Mouse (Mus musculus) cerebral cortex, adult 2 months (tissue): ENCODE results near the gene Ccdc188.

Experiments
- WGBS: fragments of 180-500 bp; shearing (Covaris S2); methylation state at CpG from one replicate; pipeline ENCODE4 v1.1.7; 2018; 5-methylcytosine and 5-hydroxymethylcytosine counted together

Gene Ccdc188

DNA sequence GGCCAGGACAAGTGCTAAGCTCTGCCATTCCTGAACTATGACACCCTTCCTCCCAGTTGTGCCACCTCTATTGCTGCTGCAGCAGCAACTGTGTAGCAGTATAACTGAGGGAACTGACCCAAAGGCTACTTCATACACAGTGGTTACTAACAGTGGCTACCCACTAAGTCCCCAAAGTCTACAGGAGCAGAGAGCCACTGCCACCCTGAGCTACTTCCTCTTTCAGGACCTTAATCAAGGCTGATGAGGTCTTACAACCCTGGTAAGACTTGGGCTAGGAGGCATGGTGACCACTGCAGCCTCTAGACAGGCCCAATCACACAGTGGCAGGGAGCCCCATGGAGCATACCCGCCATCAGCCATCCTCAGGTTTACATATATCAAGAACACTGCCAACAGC, 15.6 kb upstream of the Ccdc188 start:
- 93% methylated on average over 1 of the region's 1 CpGs for WGBS

DNA sequence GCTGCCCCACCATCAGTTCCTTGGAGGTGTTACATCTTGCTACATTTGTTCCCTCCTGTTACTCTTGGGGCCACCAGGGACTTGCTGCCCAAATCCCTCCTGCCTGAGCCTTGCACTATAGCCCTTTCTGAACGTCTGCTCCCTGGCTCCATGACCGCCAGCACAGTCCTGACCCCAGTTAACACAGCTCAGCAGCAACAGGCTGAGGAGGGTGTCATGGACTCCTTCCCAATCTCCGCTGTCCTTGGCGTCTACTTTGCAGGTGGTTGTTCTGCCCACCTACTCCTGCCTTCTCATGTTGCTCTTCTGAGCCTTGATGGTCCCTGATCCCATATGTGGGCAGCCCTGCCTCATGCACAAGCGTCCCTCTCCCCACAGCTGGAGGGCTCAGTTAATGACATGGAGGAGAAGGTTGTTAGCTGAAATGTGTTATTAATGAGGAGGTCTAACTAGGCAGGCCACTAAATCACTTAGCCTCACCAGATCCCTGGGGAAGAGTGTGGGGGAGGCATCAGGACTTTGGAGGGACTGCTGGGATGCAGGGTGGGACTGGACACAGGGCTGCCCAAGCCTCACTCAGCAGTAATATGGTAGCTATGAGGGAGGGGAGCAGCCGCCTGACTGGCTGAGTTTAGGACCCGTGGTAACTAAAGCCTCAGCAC, 14.1 kb upstream of the Ccdc188 start:
- WGBS = 70% methylated on average over 7 of the region's 7 CpGs

DNA sequence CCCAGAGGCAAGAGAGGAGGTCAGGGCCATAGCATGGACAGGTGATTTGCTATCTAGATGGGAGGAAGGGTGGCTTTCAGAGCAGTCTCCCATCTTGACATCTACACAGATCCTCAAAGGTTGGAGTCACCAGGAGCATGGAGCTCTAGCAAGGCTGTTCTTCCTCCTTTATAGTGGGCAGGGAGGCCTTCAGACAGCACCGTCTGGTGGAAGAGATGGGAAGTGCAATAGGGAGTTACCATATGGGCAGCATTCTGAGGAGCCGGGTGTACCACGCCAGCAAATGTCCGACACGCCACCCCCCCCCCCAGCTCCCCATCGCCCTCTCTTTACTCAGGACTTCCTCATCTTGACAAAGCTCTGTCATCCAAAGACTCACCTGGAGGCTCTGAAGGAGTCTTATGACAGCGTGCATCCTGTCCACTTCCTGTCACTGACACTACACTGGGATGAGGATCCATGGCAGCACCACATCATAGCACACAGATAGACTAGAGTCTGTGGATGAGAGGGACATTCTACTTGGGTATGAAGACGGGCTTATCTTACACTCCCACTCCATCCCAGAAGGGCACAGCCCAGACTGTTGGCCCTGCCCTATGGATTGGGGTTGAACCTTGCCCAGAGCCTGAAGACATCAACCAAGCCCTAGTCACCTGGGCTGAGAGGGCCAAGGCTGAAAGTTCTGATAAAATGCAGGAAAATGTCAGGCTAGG, 6.8 kb upstream of the Ccdc188 start:
- 24% methylated on average over 7 of the region's 8 CpGs for WGBS

DNA sequence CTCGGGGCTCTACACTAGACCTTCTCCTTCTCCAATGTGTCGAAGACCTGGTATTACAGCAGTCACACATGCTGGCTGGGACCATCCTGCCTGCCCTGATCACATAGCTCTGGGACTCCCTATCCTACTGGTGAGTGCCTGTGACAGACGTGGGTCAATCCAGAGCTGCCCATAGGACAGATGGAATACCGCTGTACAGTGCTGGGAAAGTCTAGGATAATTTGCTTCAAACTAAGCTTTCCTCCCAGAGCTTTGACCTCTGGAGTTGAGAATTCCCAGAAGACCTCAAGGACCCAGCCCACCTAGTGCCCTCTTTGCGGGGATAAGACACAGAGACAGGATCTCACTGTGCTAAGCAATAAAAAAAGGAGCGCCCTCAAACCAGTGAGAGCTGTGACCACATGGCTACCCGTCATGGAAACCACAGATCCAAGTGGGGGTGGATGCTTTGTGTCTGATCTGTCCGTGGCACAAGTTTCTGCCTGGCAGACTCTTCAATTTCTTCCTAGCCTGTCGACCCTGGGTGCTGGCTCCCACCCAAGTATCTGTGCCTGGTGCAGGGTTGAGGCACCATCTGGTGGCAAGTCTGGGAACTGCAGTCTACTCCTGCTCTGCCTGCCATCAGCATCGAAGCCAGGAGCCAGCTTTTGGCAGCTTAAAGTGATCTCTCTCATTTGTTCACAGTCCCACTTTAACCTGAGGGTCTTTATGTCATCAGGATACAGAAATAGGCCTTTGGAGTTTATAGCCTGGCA, 6.1 kb upstream of the Ccdc188 start:
- WGBS = 38% methylated on average over 10 of the region's 10 CpGs

DNA sequence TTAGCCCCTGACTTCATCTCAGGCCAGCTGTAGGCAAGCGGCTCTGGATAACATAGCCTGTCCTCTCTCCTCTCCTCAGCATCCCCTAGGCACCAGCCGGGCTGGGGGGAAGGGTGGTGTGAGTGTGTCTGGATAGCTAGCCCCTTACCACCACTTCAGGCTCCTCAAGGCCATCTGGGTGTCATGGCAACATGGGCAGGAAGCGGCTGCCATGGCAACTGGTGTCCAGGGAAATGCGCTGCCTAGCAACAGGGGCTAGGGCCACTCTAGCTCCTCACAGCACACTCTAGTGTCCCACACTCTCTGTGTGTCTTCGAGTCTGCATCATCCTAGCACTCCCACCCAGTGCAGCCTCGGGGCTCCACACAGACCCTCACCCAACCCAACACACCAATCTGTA, 4.0 kb upstream of the Ccdc188 start:
- 31% methylated on average over 6 of the region's 6 CpGs for WGBS

DNA sequence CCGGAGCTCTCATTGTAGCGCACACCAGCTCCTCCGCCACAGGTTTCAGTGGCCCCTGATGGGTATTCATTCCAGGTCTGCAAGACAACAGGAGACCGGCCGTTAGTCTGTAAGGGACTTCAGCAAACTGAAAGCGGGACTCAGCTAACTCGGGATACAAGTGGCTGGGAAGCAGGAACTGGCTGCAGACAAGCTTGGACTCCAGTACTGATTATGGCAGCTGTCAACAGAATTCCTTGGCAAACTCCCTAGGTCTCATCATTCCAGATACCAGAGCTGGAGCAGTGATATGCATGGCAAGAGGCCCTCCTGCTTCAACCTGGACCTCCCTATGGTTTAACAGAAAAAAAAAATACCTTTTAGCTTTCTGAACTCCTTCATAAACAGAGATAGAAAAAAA, 2.8 kb upstream of the Ccdc188 start:
- WGBS = 61% methylated on average over 7 of the region's 7 CpGs

DNA sequence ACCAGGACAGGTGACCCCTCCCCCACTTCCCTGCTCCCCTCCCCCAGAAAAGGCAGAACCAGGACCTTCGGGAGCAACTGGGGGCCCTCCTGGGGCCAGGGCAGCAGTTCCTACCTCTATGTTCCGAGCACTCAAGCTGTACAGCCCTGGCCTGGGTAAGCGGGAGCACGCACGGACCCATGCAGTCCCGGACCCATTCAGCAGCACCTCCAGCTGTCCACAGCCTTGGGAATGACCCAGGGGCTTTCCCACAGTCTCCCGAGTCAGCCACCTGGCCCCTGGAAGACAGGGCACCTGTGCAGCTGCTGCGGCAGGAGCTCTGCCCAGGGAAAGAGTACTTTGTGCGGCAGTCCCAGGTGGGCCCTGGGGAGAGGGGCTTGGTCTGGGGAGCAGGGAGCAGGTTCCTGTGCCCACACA, 909 bp downstream of the Ccdc188 start:
- 80% methylated on average over 9 of the region's 9 CpGs for WGBS

DNA sequence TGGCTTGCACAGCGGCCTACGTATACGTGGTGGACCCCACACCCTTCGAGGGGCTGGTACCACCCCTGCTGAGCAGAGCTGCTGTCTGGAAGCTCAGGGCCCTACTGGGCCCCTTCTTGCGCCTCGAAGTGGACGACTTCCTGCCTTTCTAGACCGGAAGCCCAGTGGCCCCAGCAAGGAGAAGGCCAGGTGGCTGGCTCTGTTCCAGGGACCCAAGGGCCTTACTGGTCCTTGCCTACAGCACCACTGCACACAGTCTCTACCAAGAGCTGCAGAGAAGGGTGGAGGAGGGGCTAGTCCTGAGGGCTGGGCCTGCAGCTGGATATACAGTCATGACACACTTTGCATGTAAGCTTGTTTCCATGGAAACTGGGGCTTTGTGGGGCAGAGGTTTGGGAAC, 2.3 kb downstream of the Ccdc188 start:
- 52% methylated on average over 8 of the region's 8 CpGs for WGBS

DNA sequence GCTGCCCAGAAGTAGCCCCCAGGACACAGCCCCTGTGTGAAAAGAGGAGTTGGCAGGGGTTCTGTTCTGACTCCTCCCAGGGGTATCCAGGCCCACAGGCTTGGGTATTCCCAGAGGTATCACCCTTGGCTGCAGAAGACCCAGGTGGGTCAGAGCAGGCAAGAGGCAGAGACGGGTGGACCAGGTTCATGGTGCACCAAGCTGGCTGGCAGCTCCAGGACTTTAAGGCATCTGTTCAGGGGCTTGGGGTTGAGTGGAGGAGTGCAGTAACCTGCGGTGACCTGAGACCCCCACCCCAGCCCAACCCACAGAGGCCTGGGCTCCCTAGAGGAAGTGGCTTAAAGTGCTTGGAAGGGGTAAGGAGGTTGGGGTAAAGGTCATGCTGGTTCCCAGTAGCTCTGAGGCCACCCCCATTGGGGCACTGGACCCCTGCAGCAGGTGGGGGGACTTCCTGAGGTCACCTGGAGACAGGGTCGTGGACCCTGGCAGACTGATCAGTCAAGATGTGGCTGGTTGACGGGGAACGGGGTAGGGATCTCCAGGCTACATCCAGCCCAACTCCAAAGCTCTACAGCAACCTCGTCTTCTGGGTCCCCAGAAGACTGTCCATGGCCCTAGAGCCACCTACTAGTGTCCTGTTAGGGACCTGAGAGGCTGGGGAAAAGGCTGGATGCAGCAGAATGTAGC, 3.3 kb downstream of the Ccdc188 start:
- 83% methylated on average over 6 of the region's 6 CpGs for WGBS

DNA sequence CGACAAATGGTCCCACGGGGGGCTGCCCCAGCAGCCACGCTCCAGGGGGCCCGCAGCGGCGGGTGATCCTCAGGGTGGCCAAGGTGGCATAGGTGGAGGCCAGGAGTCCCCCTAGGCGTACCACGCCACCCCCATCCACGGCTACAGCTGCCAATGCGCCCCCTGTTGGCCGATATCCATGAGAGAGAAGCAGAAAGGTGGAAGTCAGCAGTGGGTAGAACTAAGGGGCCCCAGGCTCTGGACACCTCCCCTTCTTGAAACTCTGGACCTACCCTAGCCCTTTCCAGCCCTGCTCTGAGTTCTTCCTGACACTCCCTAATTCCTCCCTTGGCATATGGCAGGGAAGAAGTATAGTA, 3.8 kb downstream of the Ccdc188 start:
- 74% methylated on average over 11 of the region's 11 CpGs for WGBS

DNA sequence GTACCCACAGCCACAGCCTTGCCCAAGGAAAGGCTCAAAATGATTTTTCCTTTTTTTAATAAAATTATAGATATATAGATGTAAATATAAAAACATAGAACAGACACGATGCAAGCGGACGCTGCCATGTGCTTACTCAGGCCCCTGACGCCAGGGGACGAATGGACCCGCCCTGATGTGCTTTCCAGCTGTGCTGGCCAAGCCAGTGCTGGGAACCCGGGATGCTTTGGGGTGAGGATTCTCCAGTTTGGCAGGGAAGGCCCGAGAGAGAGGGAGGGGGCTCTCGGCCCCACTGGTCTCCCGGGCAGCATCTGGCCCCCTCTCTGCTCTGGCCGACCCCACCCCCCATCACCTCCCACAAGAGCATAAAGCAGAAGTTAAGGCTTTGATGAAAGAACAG, 4.5 kb downstream of the Ccdc188 start:
- 83% methylated on average over 11 of the region's 11 CpGs for WGBS

DNA sequence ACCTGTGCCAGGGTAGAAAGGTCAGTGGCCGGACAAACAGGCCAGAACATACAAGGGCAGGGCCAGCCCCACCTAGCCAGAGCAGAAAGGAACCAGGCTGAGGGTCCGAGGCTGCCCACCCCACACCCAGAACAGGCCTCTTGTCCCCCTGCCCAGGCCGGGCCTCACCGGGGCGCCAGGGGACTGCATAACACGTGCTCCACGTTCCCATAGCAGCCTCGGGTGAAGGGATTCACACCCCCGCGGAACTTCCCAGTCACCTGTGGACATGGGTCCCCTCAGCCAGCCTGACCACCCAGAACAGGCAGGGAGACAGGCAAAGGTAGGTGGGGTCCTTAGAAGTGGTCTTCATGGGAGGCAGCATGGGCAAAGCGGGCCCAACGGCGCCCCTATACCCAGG, 9.5 kb downstream of the Ccdc188 start:
- 88% methylated on average over 13 of the region's 13 CpGs for WGBS

DNA sequence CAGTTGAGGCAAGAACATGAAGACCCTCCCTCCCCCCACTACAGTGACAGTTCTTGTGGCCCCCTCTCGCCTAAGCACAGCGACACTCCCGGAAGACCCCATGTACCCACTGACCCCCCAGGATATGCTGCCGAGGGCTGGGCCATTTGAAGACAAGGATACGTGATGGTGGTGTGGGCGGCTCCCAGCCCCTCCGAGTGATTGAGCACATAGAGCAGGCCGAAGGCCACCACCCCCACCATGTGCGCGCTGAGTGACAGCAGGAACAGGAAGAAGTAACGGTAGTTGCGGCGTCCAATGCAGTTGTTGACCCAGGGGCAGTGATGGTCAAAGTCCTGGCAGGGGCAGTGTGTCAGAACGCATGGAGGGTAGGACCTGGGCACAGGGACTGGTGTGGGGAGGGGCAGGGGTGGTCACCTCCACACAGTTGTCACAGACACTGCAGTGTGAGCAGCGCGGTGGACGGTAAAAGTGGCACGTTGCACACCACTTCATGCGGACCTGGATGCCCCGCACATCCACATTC, 10.3 kb downstream of the Ccdc188 start:
- 86% methylated on average over 20 of the region's 20 CpGs for WGBS

DNA sequence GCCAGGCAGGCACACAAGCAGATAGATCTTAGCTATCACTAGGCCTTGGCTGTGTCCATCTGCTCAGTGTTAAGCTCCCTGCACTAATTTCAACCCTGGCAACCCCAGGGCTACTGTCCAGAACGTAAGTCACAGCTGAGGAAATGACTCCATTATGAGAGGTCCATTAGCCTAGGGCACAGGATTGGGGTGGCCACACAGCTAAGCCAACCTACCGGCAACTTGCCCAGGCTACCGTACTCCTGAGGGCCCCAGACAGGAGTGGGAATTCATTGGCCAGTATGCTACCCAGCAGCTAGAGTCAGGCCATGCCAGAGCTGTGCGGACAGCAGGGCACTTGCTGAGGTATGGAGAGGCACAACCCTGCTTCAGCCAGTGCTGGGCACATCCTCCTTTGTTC, 11.2 kb downstream of the Ccdc188 start:
- 66% methylated on average over 4 of the region's 4 CpGs for WGBS

DNA sequence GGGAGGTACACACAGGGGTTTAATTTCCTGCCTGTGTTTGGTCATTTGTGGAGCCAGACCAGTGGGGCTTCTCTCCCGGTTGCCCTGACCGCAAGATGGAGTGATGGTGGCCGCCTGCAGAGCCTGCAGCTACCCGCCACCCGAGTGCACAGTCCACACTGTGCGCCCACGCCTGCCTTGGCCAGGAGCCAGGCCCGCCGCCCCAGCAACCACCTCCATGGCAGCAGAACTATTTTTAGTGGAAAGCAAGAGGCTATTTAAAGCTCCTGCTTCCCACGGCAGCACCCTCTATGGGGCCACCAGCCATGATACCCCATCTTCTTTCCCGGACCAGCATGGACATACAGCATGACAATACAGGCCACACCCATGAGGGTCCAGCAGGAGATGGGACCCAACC, 11.9 kb downstream of the Ccdc188 start:
- WGBS = 10% methylated on average over 11 of the region's 11 CpGs

DNA sequence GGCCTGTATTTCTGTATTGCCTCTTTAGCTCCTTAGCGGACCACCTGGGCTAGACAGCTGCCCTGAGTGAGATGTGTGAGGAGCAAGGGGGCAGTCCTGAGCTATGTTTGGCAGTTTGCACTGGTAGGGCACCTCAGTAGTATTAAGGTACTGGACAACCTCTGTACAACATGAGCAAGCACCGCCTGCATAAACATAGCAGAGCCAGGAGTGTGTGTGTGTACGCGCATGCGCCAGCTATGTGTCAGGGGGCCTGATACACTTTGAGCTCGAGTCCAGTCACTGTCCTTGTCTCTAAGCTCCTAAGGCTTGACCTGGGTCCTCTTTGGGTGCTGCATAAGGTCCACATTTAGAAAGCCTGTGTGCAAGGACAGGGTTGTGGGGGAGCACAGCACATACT, 12.9 kb downstream of the Ccdc188 start:
- WGBS = 68% methylated on average over 6 of the region's 6 CpGs

DNA sequence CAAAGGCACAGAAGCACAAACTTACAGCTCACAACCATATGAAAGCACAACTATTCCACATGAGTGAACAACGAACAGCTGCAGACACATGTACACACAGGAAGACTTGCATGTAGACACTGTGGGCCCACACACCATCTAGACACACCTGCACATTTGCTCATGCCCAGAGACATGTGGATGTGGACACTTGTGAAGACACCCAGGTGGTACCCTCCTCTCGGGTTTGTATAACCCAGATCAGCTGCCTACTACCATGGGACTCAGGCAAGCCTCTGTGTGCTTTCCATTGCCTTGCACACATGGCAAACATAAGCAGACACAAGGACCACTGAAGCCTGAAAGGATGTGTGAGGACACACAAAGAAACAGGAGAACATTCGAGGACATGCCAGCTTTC, 13.4 kb downstream of the Ccdc188 start:
- 49% methylated on average over 3 of the region's 3 CpGs for WGBS

DNA sequence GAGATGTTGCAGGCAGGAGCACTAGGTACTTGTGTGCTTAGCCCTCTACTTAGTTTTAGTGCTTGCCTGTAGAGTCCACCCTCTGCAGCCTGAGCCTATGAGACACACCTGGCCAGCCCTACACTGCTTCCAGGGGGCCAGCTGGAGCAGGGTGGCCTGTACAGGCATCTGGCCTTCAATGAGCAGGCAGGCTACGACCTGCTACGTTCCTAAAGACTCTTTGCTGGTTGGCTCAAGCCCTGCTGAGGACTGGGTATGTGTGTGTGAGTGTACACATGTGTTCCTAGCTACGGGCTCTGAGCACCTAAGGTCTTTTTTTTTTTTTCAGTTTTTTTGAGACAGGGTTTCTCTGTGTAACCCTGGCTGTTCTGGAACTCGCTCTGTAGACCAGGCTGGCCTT, 13.8 kb downstream of the Ccdc188 start:
- 62% methylated on average over 4 of the region's 4 CpGs for WGBS

DNA sequence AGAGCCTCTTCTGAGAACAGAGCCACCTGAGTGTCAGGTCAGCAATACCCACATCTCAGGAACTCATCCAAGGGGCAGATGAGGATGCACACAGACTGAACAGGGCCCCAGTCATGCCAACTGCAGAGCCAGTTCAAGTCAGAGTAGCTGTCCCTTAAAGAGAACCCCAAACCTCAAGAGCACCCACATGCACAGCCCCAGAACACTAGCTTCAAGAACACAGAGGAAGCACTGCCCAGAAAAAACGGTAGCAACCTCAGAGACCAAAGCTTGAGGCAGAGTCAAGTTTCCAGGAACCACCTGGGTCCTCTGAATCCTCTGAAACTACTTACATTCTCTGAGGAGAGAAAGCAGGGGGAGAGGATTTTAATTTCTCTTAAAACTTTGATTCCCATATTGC, 15.8 kb downstream of the Ccdc188 start:
- 10% methylated on average over 1 of the region's 1 CpGs for WGBS

DNA sequence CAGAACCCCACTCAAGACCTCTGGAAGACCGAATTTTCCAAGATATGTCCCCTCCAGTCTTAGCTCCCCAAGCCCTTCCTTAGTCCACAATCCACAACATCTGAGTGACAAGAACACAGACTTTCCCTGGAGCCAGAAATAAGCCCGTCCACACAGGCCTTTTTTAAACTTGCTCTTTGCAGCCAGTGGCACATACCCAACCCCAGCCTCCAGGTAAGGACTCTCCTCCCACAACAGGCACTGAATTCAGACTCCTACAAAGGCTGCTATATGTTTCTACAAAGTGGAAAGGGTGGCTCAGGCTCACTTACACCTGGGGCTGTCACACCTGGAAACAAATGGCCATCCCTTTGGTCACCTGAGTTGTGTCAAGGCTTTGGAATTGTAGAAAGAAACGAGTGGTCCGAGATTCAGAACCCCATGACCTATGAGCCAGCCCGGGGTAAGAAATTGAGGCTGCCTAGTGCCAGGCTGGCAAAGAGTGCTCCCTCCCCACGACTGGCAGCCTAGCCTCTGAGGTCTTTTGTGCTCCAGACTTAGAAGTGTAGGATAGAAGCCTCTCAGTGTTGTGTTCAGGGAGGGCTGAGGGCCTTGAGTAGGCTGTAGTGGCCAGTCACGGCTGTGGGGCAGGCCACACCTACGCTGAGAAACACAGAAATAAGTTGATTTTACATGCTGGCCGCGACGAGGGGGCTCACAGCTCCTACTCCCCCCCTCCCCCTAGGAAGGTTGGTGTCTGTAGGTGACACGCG, 16.4 kb downstream of the Ccdc188 start:
- 5% methylated on average over 13 of the region's 13 CpGs for WGBS

DNA sequence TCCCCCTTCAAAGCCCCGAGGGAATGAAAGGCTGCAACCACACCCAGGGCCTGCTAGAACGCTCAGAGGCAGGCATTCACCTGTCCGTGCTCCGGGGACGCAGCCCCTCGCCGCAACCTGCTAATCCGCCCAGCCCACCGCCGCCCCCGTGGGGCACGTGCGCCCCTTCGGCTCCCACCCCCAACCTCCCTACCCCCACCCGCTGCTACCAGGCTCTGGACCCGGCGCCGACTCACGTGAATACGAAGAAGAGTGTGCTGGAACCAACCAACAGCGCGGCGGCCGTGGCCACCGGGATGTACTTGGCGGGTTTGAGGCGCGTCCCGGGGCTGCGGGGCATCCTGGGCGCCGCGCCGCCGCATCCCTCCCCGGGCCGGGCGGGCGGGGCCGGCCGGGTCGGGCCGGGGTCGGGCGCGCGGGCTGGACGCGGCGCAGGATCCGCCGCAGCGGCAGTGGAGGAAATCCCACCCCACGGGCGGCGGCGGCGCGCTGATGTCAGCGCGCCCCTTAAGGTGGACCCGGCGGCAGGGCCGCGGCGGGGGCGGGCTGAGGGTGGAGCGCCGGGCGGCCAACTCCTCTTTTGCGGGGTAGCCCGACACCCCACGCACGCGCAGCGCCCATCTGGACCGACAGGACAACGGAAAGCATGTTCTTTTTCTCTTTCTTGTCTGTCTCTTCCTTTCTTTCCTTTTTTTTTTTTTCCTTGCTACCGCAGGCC, 17.2 kb downstream of the Ccdc188 start, which contains the start of gene Zdhhc8:
Gene Zdhhc8 (minus strand): TSS at position 466 of the 718 bp plus-strand sequence.
- WGBS = under 1% methylated on average over 68 of the region's 79 CpGs
